Mouse (Mus musculus) myocyte (in vitro differentiated cells): Measurements from ENCODE around the gene Baz2b. TPM values are rescaled to one million over a fixed set of nuclear protein-coding genes. Genes with fewer than 3 reads are reported as not detected.
A peak's percentile ranks its signal among the peaks of the same experiment; 100 is the strongest.

Experiments used
- H3K27me3 ChIP-seq: one replicate; pipeline ENCODE4 v1.6.1; 2011; ENCODE audit not compliant: control insufficient read depth, insufficient read depth, insufficient read length
- H3K36me3 ChIP-seq: one replicate; pipeline ENCODE4 v1.6.1; 2011; ENCODE audit not compliant: control insufficient read depth, insufficient read depth
- H3K4me2 ChIP-seq: one replicate; pipeline ENCODE4 v1.6.1; 2011; ENCODE audit warnings: low read depth, control low read depth
- H3K4me3 ChIP-seq: one replicate; pipeline ENCODE4 v1.5.1; 2011; ENCODE audit warnings: mild to moderate bottlenecking, control low read depth, moderate library complexity
- H3K79me2 ChIP-seq: one replicate; pipeline ENCODE4 v1.6.1; 2011; ENCODE audit not compliant: control insufficient read depth, insufficient read depth
- H3ac ChIP-seq: one replicate; pipeline ENCODE4 v1.6.1; 2011; ENCODE audit not compliant: control insufficient read depth, insufficient read length
- CEBPB ChIP-seq: IDR thresholded peaks from 2 replicates; pipeline ENCODE4 v1.6.1; 2011; ENCODE audit warnings: mild to moderate bottlenecking, moderate library complexity; ENCODE audit not compliant: poor library complexity, insufficient read depth, severe bottlenecking
- E2F4 ChIP-seq: IDR thresholded peaks from one replicate; pipeline ENCODE4 v1.6.1; 2011; ENCODE audit warnings: mild to moderate bottlenecking, control low read depth, moderate library complexity; ENCODE audit not compliant: insufficient read depth
- MAX ChIP-seq: IDR thresholded peaks from one replicate; pipeline ENCODE4 v1.6.1; 2011; ENCODE audit warnings: low read depth, mild to moderate bottlenecking, control low read depth
- MYOD1 ChIP-seq, 3 experiments: IDR thresholded peaks; one replicate each; pipeline ENCODE4 v1.6.1; 2011; ENCODE audit warnings: control low read depth in 2 of 3, low read depth in 2 of 3, mild to moderate bottlenecking in 2 of 3, moderate library complexity in 1 of 3; ENCODE audit not compliant: insufficient read length in 2 of 3, control insufficient read depth in 1 of 3
- MYOG ChIP-seq, 3 experiments: IDR thresholded peaks; one replicate each; pipeline ENCODE4 v1.6.1; 2011; ENCODE audit warnings: control low read depth in 2 of 3, low read depth in 2 of 3, mild to moderate bottlenecking in 2 of 3; ENCODE audit not compliant: insufficient read length in 2 of 3, control insufficient read depth in 1 of 3, insufficient read depth in 1 of 3
- POLR2A ChIP-seq: IDR thresholded peaks from one replicate; pipeline ENCODE4 v1.6.1; 2011; ENCODE audit warnings: low read depth, mild to moderate bottlenecking, control low read depth, moderate library complexity; ENCODE audit not compliant: insufficient read length
- POLR2AphosphoS2 ChIP-seq: IDR thresholded peaks from one replicate; pipeline ENCODE4 v1.6.1; 2011; ENCODE audit warnings: low read depth, control low read depth; ENCODE audit not compliant: insufficient read length
- REST ChIP-seq: IDR thresholded peaks from one replicate; pipeline ENCODE4 v1.6.1; 2011; ENCODE audit warnings: mild to moderate bottlenecking, control low read depth, moderate library complexity; ENCODE audit not compliant: insufficient read depth, insufficient read length
- SRF ChIP-seq: IDR thresholded peaks from one replicate; pipeline ENCODE4 v1.6.1; 2011; ENCODE audit warnings: low read depth; ENCODE audit not compliant: control insufficient read depth, insufficient read length
- TCF12 ChIP-seq: IDR thresholded peaks from one replicate; pipeline ENCODE4 v1.6.1; 2011; ENCODE audit warnings: mild to moderate bottlenecking, control low read depth; ENCODE audit not compliant: poor library complexity, insufficient read depth, severe bottlenecking
- TCF3 ChIP-seq: IDR thresholded peaks from one replicate; pipeline ENCODE4 v1.6.1; 2011; ENCODE audit warnings: low read depth, control low read depth; ENCODE audit not compliant: insufficient read length
- USF1 ChIP-seq: IDR thresholded peaks from one replicate; pipeline ENCODE4 v1.6.1; 2011; ENCODE audit warnings: low read depth, mild to moderate bottlenecking, control low read depth, moderate library complexity
- polyA plus RNA-seq: library from polyadenylated mRNA; unstranded; fragments of >200 nt; fragmentation: generic; extraction: Trizol; gene quantifications from one replicate; pipeline ENCODE4 v1.2.1, GENCODE M21; 2012; ENCODE audit warnings: missing spikeins

Gene Baz2b
- polyA plus RNA-seq, 1 experiment: 11.8 TPM

GRCm38 (mm10) chr2:59992488-59993189, 217.0 kb downstream of the Baz2b start:
- Histone ChIP-seq H3K4me2 (no peak overlapping the region), H3ac (no peak overlapping the region), H3K79me2 (no peaks in the 10 kb centered on the region), H3K4me3 (no peak overlapping the region), H3K27me3 (no peaks in the 10 kb centered on the region), H3K36me3 (no peaks in the 10 kb centered on the region)
- TF ChIP-seq SRF (no peak), MAX (no peak), POLR2A (no peak), USF1 (no peak), TCF12 (no peak), CEBPB (no peak), E2F4 (no peak)

- no peaks in the 10 kb centered on the region for H3K27me3 ChIP-seq
- H3K36me3 ChIP-seq: no peaks in the 10 kb centered on the region
- H3K79me2 ChIP-seq: no peaks in the 10 kb centered on the region
- H3K4me3 ChIP-seq: no peak overlapping the region
- no peak overlapping the region for H3ac ChIP-seq
- TF ChIP-seq POLR2A: no peak
- no peak for TF ChIP-seq TCF3
- TF ChIP-seq REST: no peak
- TF ChIP-seq MYOD1 (IDR thresholded peaks at IDR 0.05; ENCODE audit: control insufficient read depth in 1 of 3, insufficient read length in 2 of 3, low read depth in 2 of 3): no peak
- no peak for TF ChIP-seq E2F4
- TF ChIP-seq SRF: no peak
- TF ChIP-seq CEBPB: no peak
- no peak for TF ChIP-seq USF1
- H3K4me2 ChIP-seq: no peak overlapping the region
Measured at GRCm38 (mm10) chr2:59991775-59992174, 217.9 kb downstream of the Baz2b start.

GRCm38 (mm10) chr2:59987521-59987920, 222.1 kb downstream of the Baz2b start:
- Histone ChIP-seq H3K4me2 (no peak overlapping the region), H3K36me3 (no peaks in the 10 kb centered on the region), H3K4me3 (no peak overlapping the region), H3ac (no peak overlapping the region), H3K27me3 (no peaks in the 10 kb centered on the region), H3K79me2 (no peaks in the 10 kb centered on the region)
- TF ChIP-seq MYOD1 (IDR thresholded peaks at IDR 0.05; ENCODE audit: control insufficient read depth in 1 of 3, insufficient read length in 2 of 3, low read depth in 2 of 3) (no peak), TCF12 (no peak), MYOG (IDR thresholded peaks at IDR 0.05; ENCODE audit: control insufficient read depth in 1 of 3, insufficient read depth in 1 of 3, insufficient read length in 2 of 3, low read depth in 2 of 3) (no peak), CEBPB (no peak), POLR2A (no peak), USF1 (no peak), REST (no peak), MAX (no peak), TCF3 (no peak)

- no peak overlapping the region for H3K4me3 ChIP-seq
- peak overlapping the region; percentile 5 for H3K4me2 ChIP-seq
- H3K36me3 ChIP-seq: peaks cover 12% of the 10 kb centered on the region
- no peaks in the 10 kb centered on the region for H3K27me3 ChIP-seq
- no peaks in the 10 kb centered on the region for H3K79me2 ChIP-seq
- no peak overlapping the region for H3ac ChIP-seq
- TF ChIP-seq TCF3 (no peak), MYOD1 (IDR thresholded peaks at IDR 0.05; ENCODE audit: control insufficient read depth in 1 of 3, insufficient read length in 2 of 3, low read depth in 2 of 3) (no peak), MAX (no peak), POLR2AphosphoS2 (no peak), REST (no peak), SRF (no peak), POLR2A (no peak), MYOG (IDR thresholded peaks at IDR 0.05; ENCODE audit: control insufficient read depth in 1 of 3, insufficient read depth in 1 of 3, insufficient read length in 2 of 3, low read depth in 2 of 3) (no peak)
Measured at GRCm38 (mm10) chr2:59979488-59980220, 230.0 kb downstream of the Baz2b start.

- Histone ChIP-seq H3K79me2 (no peaks in the 10 kb centered on the region), H3K36me3 (peaks cover 12% of the 10 kb centered on the region), H3K4me3 (no peak overlapping the region), H3K27me3 (no peaks in the 10 kb centered on the region), H3ac (no peak overlapping the region), H3K4me2 (no peak overlapping the region)
- TF ChIP-seq SRF: no peak
- no peak for TF ChIP-seq REST
- TF ChIP-seq CEBPB: no peak
Measured at GRCm38 (mm10) chr2:59976680-59977079, 233.0 kb downstream of the Baz2b start.
